Mouse (Mus musculus) gastrocnemius, postnatal 10 days (tissue): Measurements from ENCODE around the gene Serpinh1. TPM values are rescaled to one million over a fixed set of nuclear protein-coding genes. Genes with fewer than 3 reads are reported as not detected.

Experiments used
- DNase-seq: peaks from one replicate; pipeline ENCODE4 v3.0.0; 2021; ENCODE audit warnings: mixed read lengths
- total RNA-seq, 2 experiments: library from RNA; stranded (reverse); gene quantifications; 2 replicates each; pipeline ENCODE4 v1.2.3; 2021

Serpinh1 gene
- total RNA-seq, 2 experiments from 2014 or later: 292 to 416 TPM

GRCm38 (mm10) chr7:99328847-99329246 is 24.2 kb downstream of the Serpinh1 start:
- DNase-seq: no peak

GRCm38 (mm10) chr7:99326128-99326527 is 26.9 kb downstream of the Serpinh1 start:
- no peak for DNase-seq

GRCm38 (mm10) chr7:99324810-99325209 is 28.2 kb downstream of the Serpinh1 start:
- no peak for DNase-seq

- DNase-seq: no peak
Observed at GRCm38 (mm10) chr7:99323321-99323700, 29.7 kb downstream of the Serpinh1 start.

GRCm38 (mm10) chr7:99322691-99323320 is 30.2 kb downstream of the Serpinh1 start:
- DNase-seq: no peak

GRCm38 (mm10) chr7:99320524-99320923 is 32.5 kb downstream of the Serpinh1 start:
- no peak for DNase-seq

GRCm38 (mm10) chr7:99317475-99317874 is 35.6 kb downstream of the Serpinh1 start:
- no peak for DNase-seq

GRCm38 (mm10) chr7:99316207-99316606 is 36.8 kb downstream of the Serpinh1 start:
- no peak for DNase-seq

GRCm38 (mm10) chr7:99314565-99314964 is 38.5 kb downstream of the Serpinh1 start:
- no peak for DNase-seq

- DNase-seq: no peak
Observed at GRCm38 (mm10) chr7:99313253-99313652, 39.8 kb downstream of the Serpinh1 start.

GRCm38 (mm10) chr7:99312671-99313143 is 40.3 kb downstream of the Serpinh1 start:
- DNase-seq: no peak

GRCm38 (mm10) chr7:99312058-99312457 is 41.0 kb downstream of the Serpinh1 start:
- no peak for DNase-seq

- DNase-seq: no peak
Observed at GRCm38 (mm10) chr7:99311433-99311832, 41.6 kb downstream of the Serpinh1 start.

GRCm38 (mm10) chr7:99306640-99307039 is 46.4 kb downstream of the Serpinh1 start:
- DNase-seq: no peak

GRCm38 (mm10) chr7:99305688-99306087 is 47.4 kb downstream of the Serpinh1 start:
- no peak for DNase-seq

GRCm38 (mm10) chr7:99304949-99305372 is 48.1 kb downstream of the Serpinh1 start:
- DNase-seq: peak; percentile 75

GRCm38 (mm10) chr7:99304029-99304428 is 49.0 kb downstream of the Serpinh1 start:
- DNase-seq: no peak

- no peak for DNase-seq
Observed at GRCm38 (mm10) chr7:99300650-99301175, 52.3 kb downstream of the Serpinh1 start.

Other genes starting within 250 kb of the Serpinh1 start
- 10 to 100 TPM; 18.4 to 25.0 TPM for gene Uvrag, start 212.1 kb downstream of the Serpinh1 start, total RNA-seq
- gene Dgat2, start 170.5 kb downstream of the Serpinh1 start, total RNA-seq: 10 to 100 TPM; 11.4 to 15.6 TPM
- gene Mogat2, start 114.6 kb downstream of the Serpinh1 start, total RNA-seq: under 1 TPM in 1 of 2 experiments, not detected in 1; 0.41 TPM
- 1 to 10 TPM; 5.6 to 7.0 TPM for gene Map6, start 85.8 kb downstream of the Serpinh1 start, total RNA-seq
- 1 to 10 TPM; 8.2 to 9.8 TPM for gene Gdpd5, start 28.2 kb upstream of the Serpinh1 start, total RNA-seq
- under 1 TPM; 0.14 to 0.38 TPM for gene Klhl35, start 112.8 kb upstream of the Serpinh1 start, total RNA-seq
- 100 to 1,000 TPM; 362 to 382 TPM for gene Rps3, start 130.5 kb upstream of the Serpinh1 start, total RNA-seq
- 10 to 100 TPM; 21.4 to 26.2 TPM for gene Arrb1, start 182.2 kb upstream of the Serpinh1 start, total RNA-seq